Comparison of ENCODE assay signal across 10 mouse cellular contexts in the genomic region with DNA sequence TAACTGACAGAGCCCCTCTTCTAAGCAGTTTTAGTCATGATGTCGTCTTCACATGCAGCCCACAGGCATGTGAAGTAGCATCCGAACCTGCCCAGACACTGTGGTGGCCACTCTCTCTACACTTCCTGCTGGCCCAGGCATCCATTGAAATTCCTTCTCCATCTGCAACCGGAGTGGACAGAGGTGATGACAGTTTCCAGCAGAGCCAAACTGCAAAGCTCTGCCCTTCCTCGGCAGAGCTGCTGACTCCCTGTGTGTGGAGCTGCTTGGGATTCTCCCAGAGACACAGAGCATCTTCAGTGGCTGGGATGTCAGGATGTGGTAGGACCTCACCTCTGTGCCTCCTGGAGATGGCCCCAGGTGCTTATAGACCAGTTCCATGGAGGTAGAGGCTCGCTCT. TPM values are rescaled to one million over a fixed set of nuclear protein-coding genes. Genes with fewer than 3 reads are reported as not detected.
"Had no signal": no experiment of that assay in that cellular context is flagged by ENCODE, and none has a peak within 500 bp of the region (broad histone marks: within the 10 kb centered on the region; RNA-seq: fewer than 3 reads in every experiment).

No protein-coding gene starts in this region.

RNA-seq across cellular contexts. Expression of gene Gm1604a, which starts 59.2 kb away (rescaled TPM):
- total RNA-seq: neutrophil, adult 5-6 weeks had no signal
- polyA plus RNA-seq: neural tube, embryonic 14.5 days; small intestine, adult 2 months; spleen, adult 2 months; stomach, embryonic 14.5 days; stomach, embryonic 15.5 days; stomach, embryonic 16.5 days; stomach, postnatal 0 days; testis, adult 2 months; urinary bladder, adult 2 months had no signal
